Mouse (Mus musculus) embryonic fibroblast, embryonic 13.5 days (primary cell): ENCODE results near the gene Pnkp.

ENCODE experiments used
- CTCF ChIP-seq: IDR thresholded peaks from 2 replicates; pipeline ENCODE4 v1.5.1; 2011; ENCODE audit warnings: mild to moderate bottlenecking, control low read depth, low read length, moderate library complexity, borderline replicate concordance; ENCODE audit not compliant: insufficient read depth
- POLR2A ChIP-seq: IDR thresholded peaks from 2 replicates; pipeline ENCODE4 v1.6.1; 2011; ENCODE audit warnings: low read depth, mild to moderate bottlenecking, control low read depth, low read length, moderate library complexity

DNA sequence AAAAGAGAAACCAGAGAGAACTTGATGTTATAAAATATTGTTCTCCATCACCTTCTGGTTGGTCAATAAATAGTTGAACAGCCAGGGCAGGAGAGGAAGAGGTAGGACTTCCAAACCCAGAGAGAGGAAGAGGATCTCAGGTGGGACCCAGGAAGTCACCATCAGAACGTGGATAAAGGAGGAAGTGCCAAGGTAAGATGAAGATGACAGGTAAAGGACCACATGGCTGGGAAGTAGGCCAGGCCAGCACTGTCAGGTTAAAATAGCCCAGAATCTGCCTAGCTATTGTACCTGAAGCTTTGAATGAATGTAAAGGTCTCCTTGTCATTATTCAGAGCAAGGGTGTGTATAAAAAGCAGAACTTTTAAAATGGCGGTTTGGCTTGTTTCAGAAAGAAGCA, 48.0 kb upstream of the Pnkp start:
- TF ChIP-seq CTCF (no peak), POLR2A (0 out of 2 replicates have a peak, but pooled peaks have one; percentile 29)
